Mouse (Mus musculus) liver, adult 2 months (tissue): ENCODE measurements around the gene Cnot11. TPM values are rescaled to one million over a fixed set of nuclear protein-coding genes. Genes with fewer than 3 reads are reported as not detected.
A peak's percentile ranks its signal among the peaks of the same experiment; 100 is the strongest.

Experiments used
- DNase-seq: peaks from one replicate; pipeline ENCODE4 v3.0.0-alpha.2; 2011; ENCODE audit warnings: low read depth, low spot score; ENCODE audit errors: extremely low read depth
- H3K27ac ChIP-seq: fragments of 200-500 bp; replicated peaks from 2 replicates; pipeline ENCODE4 v1.5.1; 2012; ENCODE audit warnings: low read depth, mild to moderate bottlenecking, control low read depth, inconsistent platforms, low read length; ENCODE audit not compliant: insufficient read depth
- H3K27me3 ChIP-seq: fragments of 200-500 bp; 2 replicates; pipeline ENCODE4 v1.6.1; 2012; ENCODE audit warnings: mild to moderate bottlenecking, moderate library complexity, low read length, inconsistent platforms; ENCODE audit not compliant: control insufficient read depth, insufficient read depth
- H3K36me3 ChIP-seq: fragments of 200-500 bp; 2 replicates; pipeline ENCODE4 v1.6.1; 2012; ENCODE audit warnings: low read length, inconsistent platforms; ENCODE audit not compliant: control insufficient read depth, insufficient read depth
- H3K4me1 ChIP-seq: fragments of 200-500 bp; 2 replicates; pipeline ENCODE4 v1.6.1; 2011; ENCODE audit warnings: low read length; ENCODE audit not compliant: control insufficient read depth, insufficient read depth
- H3K4me3 ChIP-seq: fragments of 200-500 bp; 2 replicates; pipeline ENCODE4 v1.5.1; 2011; ENCODE audit warnings: low read depth, mild to moderate bottlenecking, control low read depth, low read length, moderate library complexity; ENCODE audit not compliant: insufficient read depth
- H3K79me2 ChIP-seq: fragments of 200-500 bp; 2 replicates; pipeline ENCODE4 v1.6.1; 2012; ENCODE audit warnings: inconsistent platforms, mild to moderate bottlenecking, low read length, moderate library complexity; ENCODE audit not compliant: control insufficient read depth, insufficient read depth
- H3K9ac ChIP-seq: fragments of 200-500 bp; 2 replicates; pipeline ENCODE4 v1.6.1; 2012; ENCODE audit warnings: low read depth, mild to moderate bottlenecking, control low read depth, inconsistent platforms, low read length
- CTCF ChIP-seq: fragments of 200-500 bp; IDR thresholded peaks from 2 replicates; pipeline ENCODE4 v1.5.1; 2011; ENCODE audit warnings: low read depth, low read length, control low read depth
- POLR2A ChIP-seq: fragments of 200-500 bp; IDR thresholded peaks from 2 replicates; pipeline ENCODE4 v1.6.1; 2011; ENCODE audit warnings: low read length, control low read depth; ENCODE audit not compliant: insufficient read depth; ENCODE audit errors: extremely low read depth
- WGBS: fragments of 180-500 bp; shearing (Covaris S2); methylation state at CpG from one replicate; pipeline ENCODE4 v1.1.7; 2018; 5-methylcytosine and 5-hydroxymethylcytosine counted together
- polyA plus RNA-seq: library from polyadenylated mRNA; depleted of rRNA; stranded (reverse); fragments of >200 nt; gene quantifications from 2 replicates; pipeline ENCODE4 v1.2.3, GENCODE M21; 2012
- total RNA-seq: library from RNA; depleted of rRNA; stranded (reverse); fragments of >200 nt; gene quantifications from 2 replicates; pipeline ENCODE4 v1.2.3, GENCODE M21; 2014

Gene Cnot11
- total and polyA plus RNA-seq, 2 experiments: 7.7 to 9.9 TPM

DNA sequence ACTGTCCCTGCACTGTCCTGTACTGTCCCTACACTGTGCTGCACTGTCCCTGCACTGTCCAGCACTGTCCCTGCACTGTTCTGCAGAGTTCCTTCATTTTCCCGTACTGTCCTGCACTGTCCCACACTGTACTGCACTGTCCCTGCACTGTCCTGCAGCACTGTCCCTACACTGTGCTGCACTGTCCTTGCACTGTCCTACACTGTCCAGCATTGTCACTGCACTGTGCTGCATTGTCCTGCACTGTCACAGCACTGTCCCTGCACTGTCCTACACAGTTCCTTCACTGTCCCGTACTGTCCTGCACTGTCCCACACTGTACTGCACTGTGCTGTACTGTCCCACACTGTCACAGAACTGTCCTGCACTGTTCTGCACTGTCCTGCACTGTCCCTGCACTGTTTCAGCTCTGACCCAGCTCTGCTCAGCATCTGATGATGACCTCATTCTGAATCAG lies 35.3 kb upstream of the Cnot11 start:
- H3K27ac ChIP-seq: no peak overlapping the region
- TF ChIP-seq POLR2A (no peak), CTCF (no peak)
- DNase-seq: no peak
- no peaks in the 10 kb centered on the region for H3K4me1 ChIP-seq
- no peaks in the 10 kb centered on the region for H3K79me2 ChIP-seq
- no peaks in the 10 kb centered on the region for H3K36me3 ChIP-seq
- H3K27me3 ChIP-seq: no peaks in the 10 kb centered on the region
- H3K9ac ChIP-seq: no peak overlapping the region
- no peak overlapping the region for H3K4me3 ChIP-seq
- WGBS: 63% methylated on average over 2 of the region's 2 CpGs

DNA sequence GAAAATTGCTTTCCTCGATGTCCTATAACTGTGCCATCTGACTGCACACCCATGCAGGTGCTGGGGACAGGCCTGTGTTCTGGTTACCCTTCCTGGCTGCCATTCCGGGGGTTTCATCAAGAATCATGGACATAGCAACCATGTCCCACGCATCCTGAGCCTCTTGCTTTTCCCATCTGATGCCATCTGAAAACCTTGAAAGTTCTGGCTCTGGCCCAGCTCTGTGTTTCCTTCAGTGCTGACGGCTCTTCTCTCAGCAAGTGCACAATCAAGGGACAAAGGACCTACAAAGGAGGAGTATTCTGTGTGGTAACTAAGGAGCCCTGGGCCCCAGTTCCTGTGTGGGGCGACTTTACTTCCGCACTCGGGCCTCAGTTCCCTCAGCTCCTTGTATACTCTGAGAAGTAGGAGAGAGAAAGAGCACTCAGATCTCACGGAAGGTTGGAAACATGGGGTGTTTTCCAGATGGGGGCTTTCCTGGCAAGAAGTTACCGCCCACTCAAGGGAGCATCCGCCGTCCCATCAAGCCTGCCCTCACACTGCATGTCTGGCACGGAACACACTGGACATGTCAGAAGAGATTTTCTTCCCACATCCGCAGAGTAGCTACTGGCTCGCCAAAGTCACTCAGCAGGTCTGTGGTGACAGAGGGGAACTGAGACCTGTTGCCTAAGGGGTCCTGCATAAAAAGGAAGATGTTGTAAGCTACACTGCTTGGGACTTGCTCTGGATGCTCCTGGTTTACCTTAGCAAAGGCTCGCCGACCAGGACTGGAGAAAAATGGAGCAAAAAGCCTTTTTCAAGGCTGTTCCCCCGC lies 31.8 kb upstream of the Cnot11 start:
- no peak for DNase-seq
- H3K79me2 ChIP-seq: no peaks in the 10 kb centered on the region
- H3K27me3 ChIP-seq: no peaks in the 10 kb centered on the region
- TF ChIP-seq POLR2A: no peak
- no peak for TF ChIP-seq CTCF
- H3K4me1 ChIP-seq: no peaks in the 10 kb centered on the region
- 87% methylated on average over 17 of the region's 17 CpGs for WGBS
- H3K27ac ChIP-seq: no peak overlapping the region
- no peak overlapping the region for H3K4me3 ChIP-seq
- no peak overlapping the region for H3K9ac ChIP-seq
- no peaks in the 10 kb centered on the region for H3K36me3 ChIP-seq

DNA sequence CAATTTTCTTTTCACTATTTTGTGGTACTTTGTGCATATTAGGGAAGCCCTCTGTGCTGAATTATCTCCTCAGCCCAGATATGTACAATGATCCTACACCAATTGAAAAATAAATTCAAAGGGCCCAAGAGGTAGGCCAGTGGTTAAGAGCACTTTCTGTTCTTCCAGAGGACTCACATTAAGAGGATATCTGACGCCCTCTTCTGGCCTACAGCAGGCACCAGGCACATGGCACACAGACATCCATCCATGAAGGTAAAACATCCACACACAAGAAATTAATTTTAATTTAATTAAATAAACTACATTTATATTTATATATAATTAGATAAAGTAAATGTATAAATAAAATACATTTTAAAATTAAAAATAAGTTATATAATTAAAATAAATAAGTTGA lies 30.5 kb upstream of the Cnot11 start:
- Histone ChIP-seq H3K79me2 (no peaks in the 10 kb centered on the region), H3K36me3 (no peaks in the 10 kb centered on the region), H3K9ac (no peak overlapping the region), H3K27ac (no peak overlapping the region), H3K27me3 (no peaks in the 10 kb centered on the region), H3K4me3 (no peak overlapping the region), H3K4me1 (no peaks in the 10 kb centered on the region)
- 13% methylated on average over 1 of the region's 1 CpGs for WGBS
- peak; percentile 47 for DNase-seq
- TF ChIP-seq CTCF (peak; percentile 64), POLR2A (no peak)

DNA sequence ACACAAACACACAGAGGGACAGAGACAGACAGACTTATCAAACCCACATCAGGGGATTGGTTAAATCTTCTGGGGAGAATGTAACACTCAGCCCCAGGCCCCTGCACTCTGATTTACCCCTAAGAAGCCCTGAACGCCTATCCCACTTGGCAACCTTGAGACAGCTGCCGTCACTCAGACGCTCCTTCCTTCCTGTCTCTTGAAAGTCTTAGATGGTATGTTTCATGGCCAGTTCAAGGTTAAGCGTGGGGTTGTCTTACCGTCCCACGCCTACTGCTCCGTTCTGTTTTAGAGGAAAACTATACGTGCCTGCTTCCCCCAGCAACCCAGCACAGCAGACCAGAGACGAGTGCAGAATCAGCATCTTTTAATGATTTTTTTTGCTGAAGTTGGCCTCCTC lies 29.2 kb upstream of the Cnot11 start:
- no peak for DNase-seq
- no peak for TF ChIP-seq CTCF
- no peak for TF ChIP-seq POLR2A
- H3K4me1 ChIP-seq: no peaks in the 10 kb centered on the region
- H3K27me3 ChIP-seq: no peaks in the 10 kb centered on the region
- WGBS: 74% methylated on average over 9 of the region's 9 CpGs
- no peaks in the 10 kb centered on the region for H3K79me2 ChIP-seq
- no peak overlapping the region for H3K4me3 ChIP-seq
- no peaks in the 10 kb centered on the region for H3K36me3 ChIP-seq
- no peak overlapping the region for H3K27ac ChIP-seq
- no peak overlapping the region for H3K9ac ChIP-seq

DNA sequence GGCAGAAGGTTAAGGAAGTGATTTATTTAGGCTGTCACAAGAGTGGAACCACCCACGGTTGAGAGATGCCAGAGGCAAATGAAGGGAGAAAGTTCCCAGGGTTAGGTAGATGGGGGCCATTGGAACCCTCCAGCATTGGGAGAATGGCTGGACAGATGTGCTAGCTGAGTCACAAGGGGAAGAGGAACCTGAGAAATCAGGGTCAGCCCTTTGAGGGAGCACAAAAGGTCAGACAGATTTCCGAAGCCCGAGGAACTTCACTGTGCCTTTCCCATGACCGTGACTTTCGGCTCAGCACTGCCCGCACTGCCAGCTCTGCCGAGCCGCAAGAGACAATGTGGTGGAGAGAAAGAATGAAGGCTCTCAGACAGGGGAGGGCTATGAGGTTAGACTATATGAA lies 23.0 kb upstream of the Cnot11 start:
- Histone ChIP-seq H3K4me3 (no peak overlapping the region), H3K9ac (no peak overlapping the region), H3K27ac (no peak overlapping the region), H3K4me1 (peaks cover 9% of the 10 kb centered on the region; the same call in 1 of the 2 replicates), H3K79me2 (no peaks in the 10 kb centered on the region), H3K27me3 (no peaks in the 10 kb centered on the region), H3K36me3 (no peaks in the 10 kb centered on the region)
- no peak for DNase-seq
- 78% methylated on average over 8 of the region's 8 CpGs for WGBS
- no peak for TF ChIP-seq POLR2A
- TF ChIP-seq CTCF: no peak

DNA sequence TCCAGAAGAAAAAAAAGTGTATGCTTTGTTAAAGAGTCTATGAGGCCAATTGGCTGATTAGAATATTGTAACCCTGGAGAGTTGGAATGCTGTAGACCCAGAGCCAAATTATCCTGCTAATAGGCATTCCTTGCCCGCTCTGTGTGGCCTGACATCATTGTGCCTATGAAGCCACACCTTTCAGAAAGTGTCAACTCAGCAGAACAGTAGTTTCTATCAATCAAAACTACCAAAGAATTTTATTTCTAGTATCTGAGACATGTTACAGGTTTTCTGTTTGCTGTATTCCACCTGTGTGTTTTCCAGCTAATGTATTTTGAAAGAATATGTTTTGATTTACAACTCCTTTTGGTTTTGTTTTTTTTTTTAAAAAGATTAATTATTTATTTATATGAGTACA lies 22.6 kb upstream of the Cnot11 start:
- H3K4me1 ChIP-seq: peaks cover 9% of the 10 kb centered on the region; the same call in 1 of the 2 replicates
- no peaks in the 10 kb centered on the region for H3K27me3 ChIP-seq
- no peak overlapping the region for H3K4me3 ChIP-seq
- H3K9ac ChIP-seq: no peak overlapping the region
- no peaks in the 10 kb centered on the region for H3K79me2 ChIP-seq
- DNase-seq: no peak
- H3K27ac ChIP-seq: no peak overlapping the region
- no peaks in the 10 kb centered on the region for H3K36me3 ChIP-seq
- 95% methylated on average over 1 of the region's 1 CpGs for WGBS
- TF ChIP-seq POLR2A (no peak), CTCF (no peak)
